Mouse (Mus musculus) adipocyte (in vitro differentiated cells): Measurements from ENCODE around the gene Col23a1.

Experiments used
- DNase-seq: peaks from one replicate; pipeline ENCODE4 v3.0.0-alpha.2; 2016; ENCODE audit warnings: low spot score

Gene Col23a1

GRCm38 (mm10) chr11:51431287-51431686 lies 141.6 kb downstream of the Col23a1 start:
- no peak for DNase-seq

- no peak for DNase-seq
These were observed 142.2 kb downstream of the Col23a1 start for GRCm38 (mm10) chr11:51431968-51432367.

- no peak for DNase-seq
These were observed 152.3 kb downstream of the Col23a1 start for GRCm38 (mm10) chr11:51442006-51442405.

GRCm38 (mm10) chr11:51442599-51442998 lies 152.9 kb downstream of the Col23a1 start:
- DNase-seq, result no peak

GRCm38 (mm10) chr11:51443818-51444217 lies 154.1 kb downstream of the Col23a1 start:
- no peak for DNase-seq

GRCm38 (mm10) chr11:51444649-51445048 lies 154.9 kb downstream of the Col23a1 start:
- no peak for DNase-seq

- DNase-seq, result peak; percentile 5
These were observed 157.1 kb downstream of the Col23a1 start for GRCm38 (mm10) chr11:51446711-51447425.

GRCm38 (mm10) chr11:51448256-51448655 lies 158.5 kb downstream of the Col23a1 start:
- DNase-seq, result no peak

- DNase-seq, result no peak
These were observed 159.0 kb downstream of the Col23a1 start for GRCm38 (mm10) chr11:51448680-51449079.

- DNase-seq, result no peak
These were observed 160.2 kb downstream of the Col23a1 start for GRCm38 (mm10) chr11:51449881-51450280.

- no peak for DNase-seq
These were observed 161.6 kb downstream of the Col23a1 start for GRCm38 (mm10) chr11:51451281-51451680.

- DNase-seq, result no peak
These were observed 162.2 kb downstream of the Col23a1 start for GRCm38 (mm10) chr11:51451925-51452324.

- no peak for DNase-seq
These were observed 164.0 kb downstream of the Col23a1 start for GRCm38 (mm10) chr11:51453742-51454141.

- no peak for DNase-seq
These were observed 165.8 kb downstream of the Col23a1 start for GRCm38 (mm10) chr11:51455501-51455900.

- DNase-seq, result no peak
These were observed 167.9 kb downstream of the Col23a1 start for GRCm38 (mm10) chr11:51457624-51458023.

- DNase-seq, result no peak
These were observed 168.9 kb downstream of the Col23a1 start for GRCm38 (mm10) chr11:51458649-51459048.

- no peak for DNase-seq
These were observed 169.9 kb downstream of the Col23a1 start for GRCm38 (mm10) chr11:51459569-51460043.

GRCm38 (mm10) chr11:51468737-51469136 lies 179.0 kb downstream of the Col23a1 start:
- DNase-seq, result no peak

GRCm38 (mm10) chr11:51469341-51469831 lies 179.7 kb downstream of the Col23a1 start:
- peak; percentile 18 for DNase-seq

GRCm38 (mm10) chr11:51470383-51471144 lies 180.8 kb downstream of the Col23a1 start:
- no peak for DNase-seq

GRCm38 (mm10) chr11:51473686-51474085 lies 184.0 kb downstream of the Col23a1 start:
- DNase-seq, result no peak

GRCm38 (mm10) chr11:51476543-51476942 lies 186.8 kb downstream of the Col23a1 start:
- DNase-seq, result no peak

- no peak for DNase-seq
These were observed 187.9 kb downstream of the Col23a1 start for GRCm38 (mm10) chr11:51477571-51477970.
